Comparison of ENCODE assay signal across 8 mouse cellular contexts in the genomic region with DNA sequence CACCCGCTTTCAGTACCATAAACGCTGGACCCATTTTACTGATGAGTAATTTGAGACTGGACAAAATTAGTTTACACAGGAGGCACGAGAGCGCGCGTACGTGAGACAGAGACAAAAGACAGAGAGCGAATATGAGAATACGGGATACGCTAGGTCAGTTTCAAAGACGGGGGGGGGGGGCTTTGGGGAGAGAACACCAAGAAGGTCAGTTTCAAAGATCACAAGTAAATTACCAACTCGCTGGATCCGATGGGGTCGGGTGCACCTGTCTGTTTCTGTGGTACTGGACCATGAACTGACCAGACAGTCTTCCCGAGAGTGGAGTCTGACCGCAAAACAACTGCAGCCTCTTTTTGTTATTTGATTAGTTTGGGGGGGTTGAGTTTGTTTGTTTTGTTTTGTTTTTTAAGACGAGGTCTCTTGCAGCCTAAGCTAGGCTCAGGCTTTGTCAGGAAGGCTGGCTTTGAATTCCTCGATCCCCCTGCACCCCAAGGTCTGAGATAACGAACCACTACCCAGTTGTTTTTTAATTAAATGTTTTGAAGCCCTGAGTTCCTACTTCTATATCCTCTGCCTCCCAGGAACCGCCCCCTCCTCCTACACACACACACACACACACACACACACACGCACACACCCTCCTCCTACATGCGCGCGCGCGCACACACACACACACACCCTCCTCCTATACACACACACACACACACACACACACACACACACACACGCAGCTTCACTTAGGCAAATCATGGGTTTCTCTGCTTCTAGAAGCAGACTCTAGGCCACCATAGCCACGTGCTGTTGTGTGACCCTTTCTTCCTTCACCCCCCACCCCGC. TPM values are rescaled to one million over a fixed set of nuclear protein-coding genes. Genes with fewer than 3 reads are reported as not detected.
DNase-seq lines count a peak whose midpoint lies in the region; ATAC-seq and TF ChIP-seq lines count a peak whose summit lies in the region.

No protein-coding gene starts in this region.

- H3K27ac ChIP-seq in kidney, adult 2 months (ENCODE audit: insufficient read depth, low read depth, low read length): peak overlapping the region; percentile 100
- peak overlapping the region; percentile 94 for H3K27ac ChIP-seq in liver, postnatal 0 days (ENCODE audit: low read depth)
- H3K27ac ChIP-seq in neural tube, embryonic 11.5 days (ENCODE audit: low read depth, low read length): peak overlapping the region; percentile 99

- peak overlapping the region; percentile 73 for H3K9ac ChIP-seq in liver, postnatal 0 days (replicated peaks)
- peak overlapping the region; percentile 97 for H3K9ac ChIP-seq in neural tube, embryonic 11.5 days (ENCODE audit: low read length)

- H3K27me3 ChIP-seq in G1E (ENCODE audit: insufficient read depth, low read length): peaks cover 3% of the 10 kb centered on the region
- H3K27me3 ChIP-seq in kidney, adult 2 months (replicated peaks; ENCODE audit: control insufficient read depth, insufficient read depth, low read length): no peaks in the 10 kb centered on the region
- H3K27me3 ChIP-seq in liver, postnatal 0 days (ENCODE audit: insufficient read depth, low read length): no peaks in the 10 kb centered on the region
- H3K27me3 ChIP-seq in neural tube, embryonic 11.5 days (ENCODE audit: control insufficient read depth, insufficient read depth, low read length): no peaks in the 10 kb centered on the region

- ATAC-seq in G1E (ENCODE audit: extremely low read depth, insufficient number of reproducible peaks, low FRiP score, poor library complexity, severe bottlenecking): no peak
- peak; percentile 63 for ATAC-seq in liver, postnatal 0 days
- ATAC-seq in neural tube, embryonic 11.5 days (ENCODE audit: insufficient read depth, low FRiP score, low TSS enrichment): peak; percentile 8

- no peak for TF ChIP-seq EP300 in liver, postnatal 0 days (IDR thresholded peaks at IDR 0.05; ENCODE audit: low read depth)

- no peak for TF ChIP-seq CTCF in G1E (IDR thresholded peaks at IDR 0.05; ENCODE audit: low read depth, low read length)
- TF ChIP-seq CTCF in kidney, adult 2 months (conservative IDR thresholded peaks at IDR 0.05; ENCODE audit: insufficient read depth, insufficient read length, low read depth, low read length): no peak
- TF ChIP-seq CTCF in liver, postnatal 0 days (IDR thresholded peaks at IDR 0.05; ENCODE audit: low read depth): no peak

- H3K36me3 ChIP-seq in G1E (replicated peaks): peaks cover 5% of the 10 kb centered on the region
- no peaks in the 10 kb centered on the region for H3K36me3 ChIP-seq in kidney, adult 2 months (ENCODE audit: control insufficient read depth, insufficient read depth, low read length)
- H3K36me3 ChIP-seq in liver, postnatal 0 days (replicated peaks; ENCODE audit: insufficient read depth, low read length): no peaks in the 10 kb centered on the region
- H3K36me3 ChIP-seq in neural tube, embryonic 11.5 days (ENCODE audit: control insufficient read depth, insufficient read depth, low read length): no peaks in the 10 kb centered on the region; the same call in 1 of the 2 replicates

- TF ChIP-seq POLR2A in kidney, adult 2 months (IDR thresholded peaks at IDR 0.05; ENCODE audit: low read depth, low read length): no peak

- DNase-seq in 3134 (ENCODE audit: extremely low read depth, insufficient read length, low spot score) (peak; percentile 70), G1E (ENCODE audit: low spot score) (peak; percentile 80)
- peak; percentile 52 to 55 for DNase-seq in cerebellum, postnatal 36 days
- peak; percentile 55 for DNase-seq in heart, adult 8-10 months (ENCODE audit: low spot score)
- DNase-seq in kidney, adult 2 months: peak; percentile 77
- peak; percentile 83 for DNase-seq in liver, postnatal 0 days
- peak; percentile 80 for DNase-seq in neural tube, embryonic 11.5 days (ENCODE audit: low spot score)
- peak; percentile 80 for DNase-seq in thymus, postnatal 0 days (ENCODE audit: low spot score)

- peak overlapping the region; percentile 95 for H3K4me2 ChIP-seq in liver, postnatal 0 days (ENCODE audit: low read depth, low read length)
- peak overlapping the region; percentile 91 for H3K4me2 ChIP-seq in neural tube, embryonic 11.5 days (ENCODE audit: low read depth)

- no peaks in the 10 kb centered on the region for H3K9me3 ChIP-seq in G1E (replicated peaks)
- H3K9me3 ChIP-seq in liver, postnatal 0 days (ENCODE audit: low read length): no peaks in the 10 kb centered on the region
- H3K9me3 ChIP-seq in neural tube, embryonic 11.5 days (ENCODE audit: control insufficient read depth, low read length): no peaks in the 10 kb centered on the region

- peak overlapping the region; percentile 74 for H3K4me3 ChIP-seq in G1E (ENCODE audit: low read depth, low read length)
- H3K4me3 ChIP-seq in kidney, adult 2 months (ENCODE audit: insufficient read depth, low read depth, low read length): peak overlapping the region; percentile 64
- H3K4me3 ChIP-seq in liver, postnatal 0 days (ENCODE audit: low read depth, low read length): peak overlapping the region; percentile 59
- H3K4me3 ChIP-seq in neural tube, embryonic 11.5 days (ENCODE audit: low read depth, low read length): peak overlapping the region; percentile 45

- WGBS in kidney, adult 2 months: under 1% methylated on average over 27 of the region's 29 CpGs
- WGBS in liver, postnatal 0 days (ENCODE audit: insufficient replicate concordance): under 1% methylated on average over 28 of the region's 29 CpGs
- under 1% methylated on average over 29 of the region's 29 CpGs for WGBS in neural tube, embryonic 11.5 days

- H3K4me1 ChIP-seq in G1E (ENCODE audit: insufficient read depth, low read depth, low read length): peaks cover 74% of the 10 kb centered on the region
- peaks cover 20% of the 10 kb centered on the region for H3K4me1 ChIP-seq in kidney, adult 2 months (ENCODE audit: control insufficient read depth, insufficient read depth, low read length)
- H3K4me1 ChIP-seq in liver, postnatal 0 days (ENCODE audit: insufficient read depth): peaks cover 49% of the 10 kb centered on the region
- H3K4me1 ChIP-seq in neural tube, embryonic 11.5 days (ENCODE audit: control insufficient read depth, insufficient read depth, low read length): peaks cover 18% of the 10 kb centered on the region

RNA-seq across cellular contexts. Expression of gene Tex44, which starts 15.0 kb away (rescaled TPM):
- total RNA-seq in G1E (2014; fragmentation: Nextera tagmentation) (not detected in 2 replicates), G1E (2017) (0.16 and 0.17 TPM in 2 replicates)
- not detected in 2 replicates for polyA plus RNA-seq in G1E (2012)
- not detected for total RNA-seq in heart, adult 8-10 months (2022)
- polyA plus RNA-seq in kidney, adult 2 months (2012; rRNA removed): not detected in 2 replicates
- polyA plus RNA-seq in liver, postnatal 0 days (2015; fragmentation: Nextera tagmentation; extraction: Ambion mirVana): not detected in 2 replicates
- not detected in 2 replicates for polyA plus RNA-seq in neural tube, embryonic 11.5 days (2014; fragmentation: Nextera tagmentation; extraction: Ambion mirVana)
- polyA plus RNA-seq in thymus, postnatal 0 days (2015; fragmentation: Nextera tagmentation; extraction: Ambion mirVana): 0.08 TPM in 1 of 2 replicates, not detected in the other

RNA-seq across cellular contexts. Expression of gene Nmur1, which starts 15.1 kb away (rescaled TPM):
- total RNA-seq in G1E (2014; fragmentation: Nextera tagmentation) (not detected in 2 replicates), G1E (2017) (not detected in 2 replicates)
- not detected in 2 replicates for polyA plus RNA-seq in G1E (2012)
- total RNA-seq in heart, adult 8-10 months (2022): not detected
- polyA plus RNA-seq in kidney, adult 2 months (2012; rRNA removed): 0.19 and 0.23 TPM in 2 replicates
- polyA plus RNA-seq in liver, postnatal 0 days (2015; fragmentation: Nextera tagmentation; extraction: Ambion mirVana): not detected in 2 replicates
- 0.35 TPM in 1 of 2 replicates, not detected in the other for polyA plus RNA-seq in neural tube, embryonic 11.5 days (2014; fragmentation: Nextera tagmentation; extraction: Ambion mirVana)
- polyA plus RNA-seq in thymus, postnatal 0 days (2015; fragmentation: Nextera tagmentation; extraction: Ambion mirVana): 0.17 TPM in 1 of 2 replicates, not detected in the other
